Comparison of ENCODE assay signal across 7 mouse cellular contexts in genomic region chr4:126236467-126237280, GRCm38 (mm10). TPM values are rescaled to one million over a fixed set of nuclear protein-coding genes. Genes with fewer than 3 reads are reported as not detected.
DNase-seq lines count a peak whose midpoint lies in the region; ATAC-seq lines count a peak whose summit lies in the region.

No protein-coding gene starts in this region.

- no peak overlapping the region for H3K9ac ChIP-seq in midbrain, embryonic 11.5 days (ENCODE audit: low read length)
- H3K9ac ChIP-seq in midbrain, embryonic 16.5 days (ENCODE audit: low read depth, low read length): no peak overlapping the region
- H3K9ac ChIP-seq in heart, embryonic 14.5 days (ENCODE audit: low read length): peak overlapping the region; percentile 62
- no peak overlapping the region for H3K9ac ChIP-seq in stomach, embryonic 15.5 days

- no peak overlapping the region for H3K4me2 ChIP-seq in midbrain, embryonic 11.5 days
- H3K4me2 ChIP-seq in midbrain, embryonic 16.5 days (ENCODE audit: low read length): no peak overlapping the region
- H3K4me2 ChIP-seq in heart, embryonic 14.5 days (ENCODE audit: low read length): peak overlapping the region; percentile 48
- peak overlapping the region; percentile 58 for H3K4me2 ChIP-seq in stomach, embryonic 15.5 days

- H3K36me3 ChIP-seq in midbrain, embryonic 11.5 days (ENCODE audit: control insufficient read depth, insufficient read depth, low read length): peaks cover 65% of the 10 kb centered on the region
- peaks cover 70% of the 10 kb centered on the region for H3K36me3 ChIP-seq in midbrain, embryonic 16.5 days (ENCODE audit: control insufficient read depth, insufficient read depth, low read length)
- H3K36me3 ChIP-seq in heart, embryonic 14.5 days (ENCODE audit: control insufficient read depth, insufficient read depth, low read length): peaks cover 100% of the 10 kb centered on the region
- peaks cover 73% of the 10 kb centered on the region for H3K36me3 ChIP-seq in stomach, embryonic 15.5 days

- H3K9me3 ChIP-seq in midbrain, embryonic 11.5 days (ENCODE audit: control insufficient read depth, low read length): no peaks in the 10 kb centered on the region
- no peaks in the 10 kb centered on the region for H3K9me3 ChIP-seq in midbrain, embryonic 16.5 days (replicated peaks; ENCODE audit: control insufficient read depth, low read length, poor library complexity, severe bottlenecking)
- H3K9me3 ChIP-seq in heart, embryonic 14.5 days (ENCODE audit: control insufficient read depth, low read length): no peaks in the 10 kb centered on the region
- no peaks in the 10 kb centered on the region for H3K9me3 ChIP-seq in stomach, embryonic 15.5 days

- H3K4me1 ChIP-seq in midbrain, embryonic 11.5 days (ENCODE audit: control insufficient read depth, insufficient read depth, low read length): 0 out of 2 replicates have a peak, but pooled peaks cover 2% of the 10 kb centered on the region
- H3K4me1 ChIP-seq in midbrain, embryonic 16.5 days (ENCODE audit: control insufficient read depth, insufficient read depth, low read length): peaks cover 6% of the 10 kb centered on the region; the same call in 1 of the 2 replicates
- H3K4me1 ChIP-seq in heart, embryonic 14.5 days (ENCODE audit: control insufficient read depth in 2 of 2, insufficient read depth in 2 of 2, low read length in 2 of 2): peaks cover 19 to 28% of the 10 kb centered on the region in 2 experiments
- H3K4me1 ChIP-seq in stomach, embryonic 15.5 days: peaks cover 18% of the 10 kb centered on the region; the same call in 1 of the 2 replicates

- no peak overlapping the region for H3K27ac ChIP-seq in midbrain, embryonic 11.5 days (ENCODE audit: low read depth, low read length)
- H3K27ac ChIP-seq in midbrain, embryonic 16.5 days (ENCODE audit: low read length): no peak overlapping the region
- peak overlapping the region; percentile 94 to 95 for H3K27ac ChIP-seq in heart, embryonic 14.5 days (replicated peaks in 1 of 2; ENCODE audit: control insufficient read depth in 1 of 2, insufficient read depth in 1 of 2, low read depth in 2 of 2, low read length in 2 of 2)
- no peak overlapping the region for H3K27ac ChIP-seq in stomach, embryonic 15.5 days

- ATAC-seq in midbrain, embryonic 11.5 days (ENCODE audit: low FRiP score): peak; percentile 13; the same call in 1 of the 2 replicates
- ATAC-seq in midbrain, embryonic 16.5 days: no peak
- no peak for ATAC-seq in heart, embryonic 14.5 days (ENCODE audit: insufficient number of reproducible peaks, insufficient read depth, low FRiP score, low read depth)
- no peak for ATAC-seq in stomach, embryonic 15.5 days (ENCODE audit: insufficient read depth, low FRiP score, low read depth)

- no peak overlapping the region for H3K4me3 ChIP-seq in midbrain, embryonic 11.5 days (ENCODE audit: low read depth, low read length)
- H3K4me3 ChIP-seq in midbrain, embryonic 16.5 days (ENCODE audit: low read depth, low read length): no peak overlapping the region
- H3K4me3 ChIP-seq in heart, embryonic 14.5 days (ENCODE audit: control insufficient read depth in 1 of 2, insufficient read depth in 1 of 2, low read depth in 1 of 2, low read length in 2 of 2): no peak overlapping the region
- peak overlapping the region; percentile 27; the same call in 1 of the 2 replicates for H3K4me3 ChIP-seq in stomach, embryonic 15.5 days (replicated peaks)

- peak; percentile 81 for DNase-seq in midbrain, embryonic 11.5 days (ENCODE audit: low spot score, missing footprints)
- peak; percentile 63 to 77 for DNase-seq in kidney, postnatal 4 days
- DNase-seq in adrenal gland, adult 2 months: no peak
- DNase-seq in gastrocnemius, postnatal 36 days: no peak

- WGBS in midbrain, embryonic 11.5 days: 51% methylated on average over 58 of the region's 63 CpGs
- WGBS in midbrain, embryonic 16.5 days: 55% methylated on average over 52 of the region's 63 CpGs
- 45% methylated on average over 53 of the region's 63 CpGs for WGBS in heart, embryonic 14.5 days
- 50% methylated on average over 63 of the region's 63 CpGs for WGBS in stomach, embryonic 15.5 days

- H3K27me3 ChIP-seq in midbrain, embryonic 11.5 days (ENCODE audit: control insufficient read depth, insufficient read depth, low read length): no peaks in the 10 kb centered on the region
- no peaks in the 10 kb centered on the region for H3K27me3 ChIP-seq in midbrain, embryonic 16.5 days (ENCODE audit: control insufficient read depth, insufficient read depth, low read depth, low read length)
- H3K27me3 ChIP-seq in heart, embryonic 14.5 days (ENCODE audit: control insufficient read depth, insufficient read depth, low read length): no peaks in the 10 kb centered on the region
- no peaks in the 10 kb centered on the region for H3K27me3 ChIP-seq in stomach, embryonic 15.5 days (replicated peaks)

- intact Hi-C loops in gastrocnemius, postnatal 36 days (cut with DNase I): no loop called here

RNA-seq across cellular contexts. Expression of gene Map7d1, which starts 19.5 kb away (rescaled TPM):
- 61.8 and 68.7 TPM in 2 replicates for polyA plus RNA-seq in midbrain, embryonic 11.5 days (2014; fragmentation: Nextera tagmentation; extraction: Ambion mirVana)
- polyA plus RNA-seq in midbrain, embryonic 16.5 days (2015; fragmentation: Nextera tagmentation; extraction: Ambion mirVana): 66.1 and 68.2 TPM in 2 replicates
- polyA plus RNA-seq in heart, embryonic 14.5 days (2014; fragmentation: Nextera tagmentation; extraction: Ambion mirVana): 41.8 and 46.8 TPM in 2 replicates
- polyA plus RNA-seq in stomach, embryonic 15.5 days (2015; fragmentation: Nextera tagmentation; extraction: Ambion mirVana): 34.1 and 36.9 TPM in 2 replicates
- total RNA-seq in adrenal gland, adult 2 months (2021): 10 to 100 TPM; 55.4 to 68.7 TPM
- 98.3 and 98.7 TPM in 2 replicates for polyA plus RNA-seq in adrenal gland, adult 2 months (2012; rRNA removed)
- total RNA-seq in gastrocnemius, postnatal 36 days (2021): 100 to 1,000 TPM; 165 to 207 TPM

RNA-seq across cellular contexts. Expression of gene Trappc3, which starts 25.5 kb away (rescaled TPM):
- 37.1 and 38.9 TPM in 2 replicates for polyA plus RNA-seq in midbrain, embryonic 11.5 days (2014; fragmentation: Nextera tagmentation; extraction: Ambion mirVana)
- polyA plus RNA-seq in midbrain, embryonic 16.5 days (2015; fragmentation: Nextera tagmentation; extraction: Ambion mirVana): 193 and 198 TPM in 2 replicates
- 17.8 and 30.5 TPM in 2 replicates for polyA plus RNA-seq in heart, embryonic 14.5 days (2014; fragmentation: Nextera tagmentation; extraction: Ambion mirVana)
- polyA plus RNA-seq in stomach, embryonic 15.5 days (2015; fragmentation: Nextera tagmentation; extraction: Ambion mirVana): 91.7 and 97.1 TPM in 2 replicates
- 100 to 1,000 TPM in 1 of 2 experiments, 10 to 100 TPM in 1; 85.8 to 103 TPM for total RNA-seq in adrenal gland, adult 2 months (2021)
- 16.2 and 16.5 TPM in 2 replicates for polyA plus RNA-seq in adrenal gland, adult 2 months (2012; rRNA removed)
- 10 to 100 TPM; 15.9 to 17.9 TPM for total RNA-seq in gastrocnemius, postnatal 36 days (2021)

RNA-seq across cellular contexts. Expression of gene Thrap3, which starts 34.1 kb away (rescaled TPM):
- polyA plus RNA-seq in midbrain, embryonic 11.5 days (2014; fragmentation: Nextera tagmentation; extraction: Ambion mirVana): 192 and 219 TPM in 2 replicates
- 124 and 137 TPM in 2 replicates for polyA plus RNA-seq in midbrain, embryonic 16.5 days (2015; fragmentation: Nextera tagmentation; extraction: Ambion mirVana)
- polyA plus RNA-seq in heart, embryonic 14.5 days (2014; fragmentation: Nextera tagmentation; extraction: Ambion mirVana): 132 and 148 TPM in 2 replicates
- 182 and 203 TPM in 2 replicates for polyA plus RNA-seq in stomach, embryonic 15.5 days (2015; fragmentation: Nextera tagmentation; extraction: Ambion mirVana)
- 100 to 1,000 TPM; 169 to 173 TPM for total RNA-seq in adrenal gland, adult 2 months (2021)
- 29.1 and 36.8 TPM in 2 replicates for polyA plus RNA-seq in adrenal gland, adult 2 months (2012; rRNA removed)
- total RNA-seq in gastrocnemius, postnatal 36 days (2021): 100 to 1,000 TPM in 1 of 2 experiments, 10 to 100 TPM in 1; 87.9 to 106 TPM

RNA-seq across cellular contexts. Expression of gene Col8a2, which starts 49.9 kb away (rescaled TPM):
- polyA plus RNA-seq in midbrain, embryonic 11.5 days (2014; fragmentation: Nextera tagmentation; extraction: Ambion mirVana): 9.1 and 9.5 TPM in 2 replicates
- polyA plus RNA-seq in midbrain, embryonic 16.5 days (2015; fragmentation: Nextera tagmentation; extraction: Ambion mirVana): 2.2 and 2.5 TPM in 2 replicates
- 3.8 and 4.8 TPM in 2 replicates for polyA plus RNA-seq in heart, embryonic 14.5 days (2014; fragmentation: Nextera tagmentation; extraction: Ambion mirVana)
- 13.4 and 14.2 TPM in 2 replicates for polyA plus RNA-seq in stomach, embryonic 15.5 days (2015; fragmentation: Nextera tagmentation; extraction: Ambion mirVana)
- 1 to 10 TPM; 1.4 to 6.1 TPM for total RNA-seq in adrenal gland, adult 2 months (2021)
- polyA plus RNA-seq in adrenal gland, adult 2 months (2012; rRNA removed): 1.9 TPM in 2 replicates
- 1 to 10 TPM; 1.6 to 2.2 TPM for total RNA-seq in gastrocnemius, postnatal 36 days (2021)

Comparison
In these comparisons a context has a peak if more than half of its experiments do, and no peak if none do; other contexts are left out.
1. DNase-seq: peak in midbrain, embryonic 11.5 days (single experiment) and kidney, postnatal 4 days (2 of 2); none in adrenal gland, adult 2 months (single experiment) and gastrocnemius, postnatal 36 days (0 of 2).
2. H3K27ac ChIP-seq: peak in heart, embryonic 14.5 days (2 of 2); none in midbrain, embryonic 11.5 days (single experiment), midbrain, embryonic 16.5 days (single experiment) and stomach, embryonic 15.5 days (single experiment).
3. H3K4me2 ChIP-seq: peak in heart, embryonic 14.5 days (single experiment) and stomach, embryonic 15.5 days (single experiment); none in midbrain, embryonic 11.5 days (single experiment) and midbrain, embryonic 16.5 days (single experiment).